Mouse (Mus musculus): Measurements from ENCODE around the gene Spns2. TPM values are rescaled to one million over a fixed set of nuclear protein-coding genes. Genes with fewer than 3 reads are reported as not detected.

Spns2 gene
- not detected for polyA plus RNA-seq (2017; shearing (Covaris generic))

GRCm38 (mm10) chr11:72489881-72490301, at the start of gene Spns2:
Gene Spns2, minus strand, starts transcription at chr11:72489904.

GRCm38 (mm10) chr11:72440965-72441664, 48.6 kb downstream of the Spns2 start, which contains the start of gene Mybbp1a:
Gene Mybbp1a, plus strand, starts transcription at chr11:72441355.

GRCm38 (mm10) chr11:72434963-72435693, 54.6 kb downstream of the Spns2 start, which contains the start of gene Ggt6:
Gene Ggt6, plus strand, starts transcription at chr11:72435526.

GRCm38 (mm10) chr11:72411093-72411921, 78.4 kb downstream of the Spns2 start, which contains the start of gene Smtnl2:
Gene Smtnl2, minus strand, starts transcription at chr11:72411713.

Other genes starting within 250 kb of the Spns2 start
- not detected for gene Slc13a5, start 222.7 kb downstream of the Spns2 start, polyA plus RNA-seq (2017; shearing (Covaris generic))
- 109 TPM for gene Xaf1, start 188.3 kb downstream of the Spns2 start, polyA plus RNA-seq (2017; shearing (Covaris generic))
- 0.43 TPM for gene Fbxo39, start 175.5 kb downstream of the Spns2 start, polyA plus RNA-seq (2017; shearing (Covaris generic))
- gene Tekt1, start 127.5 kb downstream of the Spns2 start, polyA plus RNA-seq (2017; shearing (Covaris generic)), result not detected
- gene Smtnl2, start 78.2 kb downstream of the Spns2 start, polyA plus RNA-seq (2017; shearing (Covaris generic)), result 0.10 TPM
- gene Ggt6, start 54.4 kb downstream of the Spns2 start, polyA plus RNA-seq (2017; shearing (Covaris generic)), result not detected
- gene Mybbp1a, start 48.5 kb downstream of the Spns2 start, polyA plus RNA-seq (2017; shearing (Covaris generic)), result 119 TPM
- gene Spns3, start 60.6 kb upstream of the Spns2 start, polyA plus RNA-seq (2017; shearing (Covaris generic)), result 1.1 TPM
- 60.5 TPM for gene Ube2g1, start 117.4 kb upstream of the Spns2 start, polyA plus RNA-seq (2017; shearing (Covaris generic))
- gene Ankfy1, start 200.1 kb upstream of the Spns2 start, polyA plus RNA-seq (2017; shearing (Covaris generic)), result 79.6 TPM

Measured in activated CD4-positive, CD25-positive, alpha-beta regulatory T cell, adult 9 weeks (primary cell).